Mouse (Mus musculus) CH12.LX (cell line): ENCODE data around the gene Tex9. TPM values are rescaled to one million over a fixed set of nuclear protein-coding genes. Genes with fewer than 3 reads are reported as not detected.
A peak's percentile ranks its signal among the peaks of the same experiment; 100 is the strongest.

Experiments
- DNase-seq: peaks from one replicate; pipeline ENCODE4 v3.0.0-alpha.2; 2013; ENCODE audit errors: extremely low read depth
- H3K27ac ChIP-seq: 2 replicates; pipeline ENCODE4 v1.5.1; 2012; ENCODE audit warnings: low read depth, mild to moderate bottlenecking, control low read depth, moderate library complexity; ENCODE audit not compliant: insufficient read depth
- H3K27me3 ChIP-seq: replicated peaks from 2 replicates; pipeline ENCODE3; 2012; ENCODE audit warnings: inconsistent platforms
- H3K36me3 ChIP-seq, 2 experiments: replicated peaks in 1 of 2; 2 replicates each; pipeline versions ENCODE3 to v1.6.1; 2012; ENCODE audit warnings: inconsistent platforms in 1 of 2, low read length in 1 of 2, mild to moderate bottlenecking in 1 of 2, mixed read lengths in 1 of 2, moderate library complexity in 1 of 2; ENCODE audit not compliant: control insufficient read depth in 1 of 2, insufficient read depth in 1 of 2
- H3K4me1 ChIP-seq, 2 experiments: 2 replicates each; pipeline ENCODE4 v1.6.1; 2012; ENCODE audit warnings: inconsistent platforms in 1 of 2, moderate library complexity in 1 of 2; ENCODE audit not compliant: insufficient read depth in 2 of 2, control insufficient read depth in 1 of 2
- H3K4me2 ChIP-seq: 2 replicates; pipeline ENCODE4 v1.6.1; 2012; ENCODE audit warnings: low read depth, mild to moderate bottlenecking, control low read depth; ENCODE audit not compliant: poor library complexity, insufficient read depth, severe bottlenecking
- H3K4me3 ChIP-seq, 3 experiments: fragments of 150-350 bp in 1 of 3; sonication (generic) in 1 of 3; replicated peaks in 1 of 3; 2 replicates each; pipeline versions ENCODE3 to v1.5.1; 2011 to 2012; ENCODE audit warnings: low read depth in 2 of 3, low read length in 2 of 3, mild to moderate bottlenecking in 2 of 3, moderate library complexity in 2 of 3, control low read depth in 1 of 3, improper control_type of control experiment in 1 of 3, inconsistent platforms in 1 of 3, mixed read lengths in 1 of 3; ENCODE audit not compliant: poor library complexity in 1 of 3
- H3K79me2 ChIP-seq: replicated peaks from 2 replicates; pipeline ENCODE4 v1.6.1; 2012; ENCODE audit warnings: mild to moderate bottlenecking, moderate library complexity; ENCODE audit not compliant: control insufficient read depth, poor library complexity, insufficient read depth, severe bottlenecking; ENCODE audit errors: extremely low read depth
- H3K9ac ChIP-seq: 2 replicates; pipeline ENCODE4 v1.6.1; 2012; ENCODE audit warnings: low read depth, mild to moderate bottlenecking, control low read depth, moderate library complexity; ENCODE audit not compliant: insufficient read depth
- H3K9me3 ChIP-seq: replicated peaks from 2 replicates; pipeline ENCODE3; 2012; ENCODE audit warnings: low read length, inconsistent platforms, mixed read lengths
- CHD1 ChIP-seq: IDR thresholded peaks from 2 replicates; pipeline ENCODE4 v1.6.1; 2012; ENCODE audit warnings: low read depth, low read length, improper control_type of control experiment, inconsistent platforms
- E2F4 ChIP-seq: IDR thresholded peaks from 2 replicates; pipeline ENCODE4 v1.6.1; 2011; ENCODE audit warnings: low read depth, low read length, improper control_type of control experiment; ENCODE audit not compliant: insufficient replicate concordance
- EP300 ChIP-seq: IDR thresholded peaks from 2 replicates; pipeline ENCODE4 v1.6.1; 2011; ENCODE audit warnings: low read length, improper control_type of control experiment
- ETS1 ChIP-seq: conservative IDR thresholded peaks from 2 replicates; pipeline ENCODE4 v1.6.1; 2012; ENCODE audit warnings: low read depth, mild to moderate bottlenecking, inconsistent platforms, low read length, improper control_type of control experiment, moderate library complexity
- GABPA ChIP-seq: IDR thresholded peaks from 2 replicates; pipeline ENCODE4 v1.6.1; 2012; ENCODE audit warnings: low read depth, low read length, improper control_type of control experiment, inconsistent platforms; ENCODE audit not compliant: insufficient replicate concordance
- HCFC1 ChIP-seq: IDR thresholded peaks from 2 replicates; pipeline ENCODE4 v1.6.1; 2012; ENCODE audit warnings: low read depth, mild to moderate bottlenecking, inconsistent platforms, low read length, improper control_type of control experiment
- JUN ChIP-seq: IDR thresholded peaks from 2 replicates; pipeline ENCODE4 v1.6.1; 2011; ENCODE audit warnings: low read depth, mild to moderate bottlenecking, low read length, improper control_type of control experiment, moderate library complexity; ENCODE audit not compliant: insufficient read depth
- KAT2A ChIP-seq: IDR thresholded peaks from 2 replicates; pipeline ENCODE4 v1.6.1; 2012; ENCODE audit warnings: low read length, improper control_type of control experiment, inconsistent platforms; ENCODE audit not compliant: insufficient replicate concordance
- MAFK ChIP-seq: IDR thresholded peaks from 2 replicates; pipeline ENCODE4 v1.6.1; 2011; ENCODE audit warnings: low read length, improper control_type of control experiment; ENCODE audit not compliant: insufficient replicate concordance
- MAX ChIP-seq: IDR thresholded peaks from 2 replicates; pipeline ENCODE4 v1.6.1; 2011; ENCODE audit warnings: low read length, improper control_type of control experiment
- MEF2A ChIP-seq: IDR thresholded peaks from 2 replicates; pipeline ENCODE4 v1.6.1; 2014; ENCODE audit warnings: low read depth, mild to moderate bottlenecking, inconsistent platforms, low read length, improper control_type of control experiment, borderline replicate concordance
- MXI1 ChIP-seq: IDR thresholded peaks from 2 replicates; pipeline ENCODE4 v1.6.1; 2011; ENCODE audit warnings: mild to moderate bottlenecking, low read depth, low read length, improper control_type of control experiment
- MYC ChIP-seq: IDR thresholded peaks from 2 replicates; pipeline ENCODE4 v1.6.1; 2011; ENCODE audit warnings: low read depth, mild to moderate bottlenecking, improper control_type of control experiment, low read length
- NRF1 ChIP-seq: IDR thresholded peaks from 2 replicates; pipeline ENCODE4 v1.6.1; 2014; ENCODE audit warnings: low read depth, mild to moderate bottlenecking, inconsistent platforms, low read length, improper control_type of control experiment, moderate library complexity
- PAX5 ChIP-seq: IDR thresholded peaks from 2 replicates; pipeline ENCODE4 v1.6.1; 2012; ENCODE audit warnings: low read length, inconsistent platforms, mixed read lengths
- RAD21 ChIP-seq: IDR thresholded peaks from 2 replicates; pipeline ENCODE4 v1.6.1; 2011; ENCODE audit warnings: low read depth, mild to moderate bottlenecking, low read length, improper control_type of control experiment, moderate library complexity
- RCOR1 ChIP-seq: conservative IDR thresholded peaks from 2 replicates; pipeline ENCODE4 v1.6.1; 2012; ENCODE audit warnings: low read depth, mild to moderate bottlenecking, inconsistent platforms, low read length, improper control_type of control experiment
- SIN3A ChIP-seq: IDR thresholded peaks from 2 replicates; pipeline ENCODE4 v1.6.1; 2012; ENCODE audit warnings: low read length, improper control_type of control experiment, inconsistent platforms
- SMC3 ChIP-seq: IDR thresholded peaks from 2 replicates; pipeline ENCODE4 v1.6.1; 2011; ENCODE audit warnings: low read depth, low read length, improper control_type of control experiment
- TBP ChIP-seq: conservative IDR thresholded peaks from 2 replicates; pipeline ENCODE4 v1.6.1; 2011; ENCODE audit warnings: low read depth, low read length, improper control_type of control experiment
- TCF12 ChIP-seq: IDR thresholded peaks from 2 replicates; pipeline ENCODE4 v1.6.1; 2014; ENCODE audit warnings: low read depth, mild to moderate bottlenecking, inconsistent platforms, low read length, improper control_type of control experiment
- UBTF ChIP-seq: IDR thresholded peaks from 2 replicates; pipeline ENCODE4 v1.6.1; 2012; ENCODE audit warnings: low read depth, mild to moderate bottlenecking, inconsistent platforms, low read length, improper control_type of control experiment, moderate library complexity
- USF1 ChIP-seq: IDR thresholded peaks from 2 replicates; pipeline ENCODE4 v1.6.1; 2014; ENCODE audit warnings: low read depth, mild to moderate bottlenecking, inconsistent platforms, low read length, improper control_type of control experiment
- USF2 ChIP-seq: conservative IDR thresholded peaks from 2 replicates; pipeline ENCODE4 v1.6.1; 2011; ENCODE audit warnings: low read depth, low read length, improper control_type of control experiment
- ZC3H11A ChIP-seq: IDR thresholded peaks from 2 replicates; pipeline ENCODE4 v1.6.1; 2012; ENCODE audit warnings: low read depth, mild to moderate bottlenecking, inconsistent platforms, low read length, improper control_type of control experiment
- ZKSCAN1 ChIP-seq: IDR thresholded peaks from 2 replicates; pipeline ENCODE4 v1.6.1; 2012; ENCODE audit warnings: low read depth, inconsistent platforms, low read length, improper control_type of control experiment, borderline replicate concordance
- ZMIZ1 ChIP-seq: IDR thresholded peaks from 2 replicates; pipeline ENCODE4 v1.6.1; 2012; ENCODE audit warnings: low read depth, mild to moderate bottlenecking, inconsistent platforms, low read length, improper control_type of control experiment
- ZNF384 ChIP-seq: IDR thresholded peaks from 2 replicates; pipeline ENCODE4 v1.6.1; 2012; ENCODE audit warnings: low read depth, low read length, improper control_type of control experiment, inconsistent platforms
- dilution Hi-C: fragments of 300-500 bp; cut with MboI; formaldehyde crosslinking; loops from 2 replicates; pipeline ENCODE4 v1.14.3; 2020; ENCODE audit warnings: low sequenced_read_pairs; ENCODE audit not compliant: extremely low pct_unique_long_range_greater_than_20kb, extremely low pct_ligation_motif_present
- in situ Hi-C: fragments of 300-500 bp; cut with MboI; formaldehyde crosslinking; loops from 3 replicates; pipeline ENCODE4 v1.14.3; 2019; ENCODE audit warnings: low sequenced_read_pairs, low pct_ligation_motif_present, low pct_unique_long_range_greater_than_20kb, mixed read lengths
- polyA plus RNA-seq: library from polyadenylated mRNA; unstranded; fragments of >175 nt; gene quantifications from 2 replicates; pipeline ENCODE4 v1.2.1, GENCODE M21; 2012; ENCODE audit warnings: low read depth; ENCODE audit not compliant: insufficient read length
- total RNA-seq, 2 experiments: library from RNA; depleted of rRNA; stranded (reverse); fragments of 300-350 nt in 1 of 2; fragments of >200 nt in 1 of 2; gene quantifications; 2 replicates each; pipeline ENCODE4 v1.2.3; 2012 to 2014

The Tex9 gene
- total and polyA plus RNA-seq, 3 experiments: 12.1 to 27.4 (median 12.7) TPM

GRCm38 (mm10) chr9:72468616-72469015 lies 23.4 kb downstream of the Tex9 start:
- Histone ChIP-seq H3K4me3 (no peak overlapping the region), H3K36me3 (peaks cover 16 to 44% of the 10 kb centered on the region in 2 experiments), H3K27me3 (no peaks in the 10 kb centered on the region), H3K9ac (no peak overlapping the region), H3K4me2 (no peak overlapping the region; the same call in 1 of the 2 replicates), H3K9me3 (no peaks in the 10 kb centered on the region), H3K4me1 (peaks cover 8 to 34% of the 10 kb centered on the region in 2 experiments), H3K27ac (no peak overlapping the region), H3K79me2 (no peaks in the 10 kb centered on the region)
- TF ChIP-seq MEF2A: no peak
- TF ChIP-seq RCOR1: no peak
- TF ChIP-seq E2F4: no peak
- TF ChIP-seq MXI1: no peak
- in situ Hi-C loops (loop anchor here (10.0 kb wide), 1 partner anchor 206 kb away; no protein-coding TSS in a partner anchor), dilution Hi-C loops (no loop called here)
- no peak for DNase-seq

GRCm38 (mm10) chr9:72467551-72468407 lies 24.2 kb downstream of the Tex9 start:
- Histone ChIP-seq H3K4me2 (peak overlapping the region; percentile 65), H3K36me3 (peaks cover 8 to 41% of the 10 kb centered on the region in 2 experiments), H3K79me2 (no peaks in the 10 kb centered on the region), H3K27ac (peak overlapping the region; percentile 80), H3K4me1 (peaks cover 8 to 34% of the 10 kb centered on the region in 2 experiments), H3K27me3 (no peaks in the 10 kb centered on the region), H3K9me3 (no peaks in the 10 kb centered on the region), H3K4me3 (peak overlapping the region in 2 of 3 experiments; percentile 28 to 29), H3K9ac (peak overlapping the region; percentile 34; the same call in 1 of the 2 replicates)
- dilution Hi-C loops: no loop called here
- peak; percentile 78 for DNase-seq
- in situ Hi-C loops: loop anchor here (10.0 kb wide), 1 partner anchor 207 kb away; no protein-coding TSS in a partner anchor
- TF ChIP-seq ZKSCAN1 (no peak), SMC3 (peak; percentile 65), USF2 (no peak), KAT2A (no peak), UBTF (no peak), ETS1 (peak; percentile 15; the same call in 1 of the 2 replicates), TCF12 (peak; percentile 13; the same call in 1 of the 2 replicates), NRF1 (peak; percentile 40; the same call in 1 of the 2 replicates), SIN3A (peak; percentile 89), ZMIZ1 (no peak), ZNF384 (no peak), MAFK (peak; percentile 8; the same call in 1 of the 2 replicates), RCOR1 (peak; percentile 87), RAD21 (peak; percentile 54), EP300 (peak; percentile 94), HCFC1 (0 out of 2 replicates have a peak, but pooled peaks have one; percentile 19), JUN (0 out of 2 replicates have a peak, but pooled peaks have one; percentile 44), GABPA (no peak), MAX (no peak; the same call in 1 of the 2 replicates), ZC3H11A (no peak), PAX5 (no peak), MYC (peak; percentile 57), CHD1 (peak; percentile 85; the same call in 1 of the 2 replicates), MEF2A (peak; percentile 29; the same call in 1 of the 2 replicates), TBP (no peak), USF1 (no peak)
